Mouse (Mus musculus) megakaryocyte, embryonic 14.5 days (primary cell): ENCODE measurements around the gene Flt4.

Experiments used
- FLI1 ChIP-seq: IDR thresholded peaks from 2 replicates; pipeline ENCODE4 v1.6.1; 2012; ENCODE audit warnings: low read length, inconsistent platforms, mixed read lengths
- GATA1 ChIP-seq: IDR thresholded peaks from 3 replicates; pipeline ENCODE4 v1.6.1; 2012; ENCODE audit warnings: mixed read lengths, low read length, inconsistent platforms, borderline replicate concordance

DNA sequence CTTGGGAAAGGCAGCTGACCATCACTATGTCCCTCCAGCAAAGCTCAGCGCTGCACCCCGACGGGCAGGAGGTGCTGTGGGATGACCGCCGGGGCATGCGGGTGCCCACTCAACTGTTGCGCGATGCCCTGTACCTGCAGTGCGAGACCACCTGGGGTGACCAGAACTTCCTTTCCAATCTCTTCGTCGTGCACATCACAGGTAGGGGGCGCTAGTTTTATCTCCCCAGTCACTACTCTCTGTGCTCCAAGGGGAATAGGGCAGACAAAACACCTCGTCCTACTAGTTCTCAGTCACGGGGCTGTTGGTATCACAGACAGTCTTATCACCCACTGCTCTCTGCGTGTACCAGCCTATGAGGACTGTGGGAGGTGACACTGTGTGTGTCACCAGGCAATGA is 16.8 kb downstream of the Flt4 start:
- TF ChIP-seq GATA1 (no peak), FLI1 (no peak)
